Mouse (Mus musculus) C2C12 (cell line): ENCODE measurements around the gene P4ha2.

ENCODE experiments used
- CTCF ChIP-seq: IDR thresholded peaks from one replicate; pipeline ENCODE4 v1.5.1; 2011; ENCODE audit not compliant: control insufficient read depth, insufficient read depth, insufficient read length
- MYOD1 ChIP-seq: IDR thresholded peaks from one replicate; pipeline ENCODE4 v1.6.1; 2011; ENCODE audit warnings: low read depth; ENCODE audit not compliant: control insufficient read depth, insufficient read length

DNA sequence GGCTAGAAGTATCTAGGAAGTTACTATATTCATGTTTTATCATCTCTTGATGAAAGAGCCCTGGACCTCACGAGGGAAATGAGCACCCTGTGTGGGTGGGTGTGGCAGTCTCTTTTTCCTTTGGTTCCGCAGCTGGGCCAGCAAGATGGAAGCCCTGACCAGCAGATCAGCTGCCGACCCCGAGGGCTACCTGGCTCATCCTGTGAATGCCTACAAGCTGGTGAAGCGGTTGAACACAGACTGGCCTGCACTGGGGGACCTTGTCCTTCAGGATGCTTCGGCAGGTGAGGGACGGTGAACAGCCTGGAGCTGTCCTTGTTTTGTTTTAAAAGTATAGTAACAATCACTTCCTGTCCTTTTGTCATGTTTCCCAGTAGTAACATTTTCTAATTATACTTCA is 11.4 kb downstream of the P4ha2 start:
- TF ChIP-seq CTCF (no peak), MYOD1 (no peak)
